Mouse (Mus musculus): ENCODE measurements around the gene Nek10. TPM values are rescaled to one million over a fixed set of nuclear protein-coding genes. Genes with fewer than 3 reads are reported as not detected.
"Not testable (repeated sequence)": the region's sequence is repeated elsewhere in the genome, so short reads cannot be mapped to it uniquely, and the experiment has no call there.

Nek10 gene
- polyA plus RNA-seq, 1 experiment = 0.01 TPM

GRCm38 (mm10) chr14:14987403-14987802, 184.2 kb downstream of the Nek10 start:
- no peaks in the 10 kb centered on the region for H3K27me3 ChIP-seq (ENCODE audit: control insufficient read depth, insufficient read depth, insufficient read length)

GRCm38 (mm10) chr14:14991642-14992041, 188.4 kb downstream of the Nek10 start:
- H3K36me3 ChIP-seq (ENCODE audit: control insufficient read depth, insufficient read depth) = no peaks in the 10 kb centered on the region
- no peaks in the 10 kb centered on the region for H3K79me3 ChIP-seq (ENCODE audit: low read depth)
- TF ChIP-seq FOSL1 (IDR thresholded peaks at IDR 0.05; ENCODE audit: insufficient read depth, low read length, poor library complexity, severe bottlenecking) (no peak), MYOD1 (IDR thresholded peaks at IDR 0.05; ENCODE audit: control insufficient read depth, insufficient read length, low read depth) (no peak), MAX (IDR thresholded peaks at IDR 0.05) (no peak), USF1 (IDR thresholded peaks at IDR 0.05; ENCODE audit: low read depth) (no peak), MYOG (IDR thresholded peaks at IDR 0.05; ENCODE audit: control insufficient read depth, extremely low read depth, insufficient read length) (no peak), CTCF (IDR thresholded peaks at IDR 0.05; ENCODE audit: control insufficient read depth, insufficient read depth, insufficient read length) (no peak), CEBPB (IDR thresholded peaks at IDR 0.05; ENCODE audit: low read depth) (no peak)
- H3K27me3 ChIP-seq (ENCODE audit: control insufficient read depth, insufficient read depth, insufficient read length) = no peaks in the 10 kb centered on the region
- H3K79me2 ChIP-seq (ENCODE audit: control insufficient read depth, insufficient read depth) = no peaks in the 10 kb centered on the region
- H3K4me3 ChIP-seq (ENCODE audit: insufficient read depth, poor library complexity, severe bottlenecking) = no peak overlapping the region
- no peak overlapping the region for H3ac ChIP-seq (ENCODE audit: control insufficient read depth, insufficient read length, low read depth)

More at GRCm38 (mm10) chr14:14987403-14987802, 184.2 kb downstream of the Nek10 start:
- Histone ChIP-seq H3K4me3 (ENCODE audit: insufficient read depth, poor library complexity, severe bottlenecking) (no peak overlapping the region), H3K79me2 (ENCODE audit: control insufficient read depth, insufficient read depth) (no peaks in the 10 kb centered on the region), H3K79me3 (ENCODE audit: low read depth) (no peaks in the 10 kb centered on the region), H3ac (ENCODE audit: control insufficient read depth, insufficient read length, low read depth) (no peak overlapping the region), H3K36me3 (ENCODE audit: control insufficient read depth, insufficient read depth) (no peaks in the 10 kb centered on the region)
- TF ChIP-seq MYOG (IDR thresholded peaks at IDR 0.05; ENCODE audit: control insufficient read depth, extremely low read depth, insufficient read length) = no peak
- TF ChIP-seq CEBPB (IDR thresholded peaks at IDR 0.05; ENCODE audit: low read depth) = no peak
- TF ChIP-seq USF1 (IDR thresholded peaks at IDR 0.05; ENCODE audit: low read depth) = no peak
- TF ChIP-seq MYOD1 (IDR thresholded peaks at IDR 0.05; ENCODE audit: control insufficient read depth, insufficient read length, low read depth) = no peak
- TF ChIP-seq MAX (IDR thresholded peaks at IDR 0.05) = no peak
- no peak for TF ChIP-seq CTCF (IDR thresholded peaks at IDR 0.05; ENCODE audit: control insufficient read depth, insufficient read depth, insufficient read length)
- no peak for TF ChIP-seq FOSL1 (IDR thresholded peaks at IDR 0.05; ENCODE audit: insufficient read depth, low read length, poor library complexity, severe bottlenecking)

- no peak for TF ChIP-seq USF1 (IDR thresholded peaks at IDR 0.05; ENCODE audit: low read depth)
- no peak for TF ChIP-seq FOSL1 (IDR thresholded peaks at IDR 0.05; ENCODE audit: insufficient read depth, low read length, poor library complexity, severe bottlenecking)
- no peak for TF ChIP-seq CTCF (IDR thresholded peaks at IDR 0.05; ENCODE audit: control insufficient read depth, insufficient read depth, insufficient read length)
- no peak for TF ChIP-seq MYOD1 (IDR thresholded peaks at IDR 0.05; ENCODE audit: control insufficient read depth, insufficient read length, low read depth)
- TF ChIP-seq CEBPB (IDR thresholded peaks at IDR 0.05; ENCODE audit: low read depth) = no peak
- TF ChIP-seq MYOG (IDR thresholded peaks at IDR 0.05; ENCODE audit: control insufficient read depth, extremely low read depth, insufficient read length) = no peak
- no peak for TF ChIP-seq MAX (IDR thresholded peaks at IDR 0.05)
- no peaks in the 10 kb centered on the region for H3K79me2 ChIP-seq (ENCODE audit: control insufficient read depth, insufficient read depth)
- H3ac ChIP-seq (ENCODE audit: control insufficient read depth, insufficient read length, low read depth) = no peak overlapping the region
- H3K4me3 ChIP-seq (ENCODE audit: insufficient read depth, poor library complexity, severe bottlenecking) = no peak overlapping the region
- no peaks in the 10 kb centered on the region for H3K79me3 ChIP-seq (ENCODE audit: low read depth)
- H3K36me3 ChIP-seq (ENCODE audit: control insufficient read depth, insufficient read depth) = no peaks in the 10 kb centered on the region
- H3K27me3 ChIP-seq (ENCODE audit: control insufficient read depth, insufficient read depth, insufficient read length) = no peaks in the 10 kb centered on the region
These were observed 208.2 kb downstream of the Nek10 start for GRCm38 (mm10) chr14:15011408-15011807.

- Histone ChIP-seq H3K79me3 (ENCODE audit: low read depth) (no peaks in the 10 kb centered on the region), H3K4me3 (ENCODE audit: insufficient read depth, poor library complexity, severe bottlenecking) (no peak overlapping the region), H3K79me2 (ENCODE audit: control insufficient read depth, insufficient read depth) (no peaks in the 10 kb centered on the region), H3K27me3 (ENCODE audit: control insufficient read depth, insufficient read depth, insufficient read length) (no peaks in the 10 kb centered on the region), H3K36me3 (ENCODE audit: control insufficient read depth, insufficient read depth) (no peaks in the 10 kb centered on the region), H3ac (ENCODE audit: control insufficient read depth, insufficient read length, low read depth) (no peak overlapping the region)
- no peak for TF ChIP-seq MAX (IDR thresholded peaks at IDR 0.05)
- TF ChIP-seq USF1 (IDR thresholded peaks at IDR 0.05; ENCODE audit: low read depth) = no peak
- TF ChIP-seq CTCF (IDR thresholded peaks at IDR 0.05; ENCODE audit: control insufficient read depth, insufficient read depth, insufficient read length) = no peak
- TF ChIP-seq MYOD1 (IDR thresholded peaks at IDR 0.05; ENCODE audit: control insufficient read depth, insufficient read length, low read depth) = no peak
- TF ChIP-seq CEBPB (IDR thresholded peaks at IDR 0.05; ENCODE audit: low read depth) = no peak
- TF ChIP-seq FOSL1 (IDR thresholded peaks at IDR 0.05; ENCODE audit: insufficient read depth, low read length, poor library complexity, severe bottlenecking) = no peak
- TF ChIP-seq MYOG (IDR thresholded peaks at IDR 0.05; ENCODE audit: control insufficient read depth, extremely low read depth, insufficient read length) = no peak
These were observed 211.6 kb downstream of the Nek10 start for GRCm38 (mm10) chr14:15014799-15015198.

GRCm38 (mm10) chr14:15030626-15031025, 227.4 kb downstream of the Nek10 start:
- not testable (repeated sequence) for H3K27me3 ChIP-seq (ENCODE audit: control insufficient read depth, insufficient read depth, insufficient read length); H3ac ChIP-seq (ENCODE audit: control insufficient read depth, insufficient read length, low read depth); H3K4me3 ChIP-seq (ENCODE audit: insufficient read depth, poor library complexity, severe bottlenecking); H3K79me2 ChIP-seq (ENCODE audit: control insufficient read depth, insufficient read depth); H3K79me3 ChIP-seq (ENCODE audit: low read depth); H3K36me3 ChIP-seq (ENCODE audit: control insufficient read depth, insufficient read depth)

- H3K4me3 ChIP-seq (ENCODE audit: insufficient read depth, poor library complexity, severe bottlenecking); H3K27me3 ChIP-seq (ENCODE audit: control insufficient read depth, insufficient read depth, insufficient read length); H3K79me2 ChIP-seq (ENCODE audit: control insufficient read depth, insufficient read depth); H3ac ChIP-seq (ENCODE audit: control insufficient read depth, insufficient read length, low read depth); H3K79me3 ChIP-seq (ENCODE audit: low read depth); H3K36me3 ChIP-seq (ENCODE audit: control insufficient read depth, insufficient read depth): not testable (repeated sequence)
These were observed 231.4 kb downstream of the Nek10 start for GRCm38 (mm10) chr14:15034638-15035037.

Measured in C2C12 (cell line).